In the genomic region with DNA sequence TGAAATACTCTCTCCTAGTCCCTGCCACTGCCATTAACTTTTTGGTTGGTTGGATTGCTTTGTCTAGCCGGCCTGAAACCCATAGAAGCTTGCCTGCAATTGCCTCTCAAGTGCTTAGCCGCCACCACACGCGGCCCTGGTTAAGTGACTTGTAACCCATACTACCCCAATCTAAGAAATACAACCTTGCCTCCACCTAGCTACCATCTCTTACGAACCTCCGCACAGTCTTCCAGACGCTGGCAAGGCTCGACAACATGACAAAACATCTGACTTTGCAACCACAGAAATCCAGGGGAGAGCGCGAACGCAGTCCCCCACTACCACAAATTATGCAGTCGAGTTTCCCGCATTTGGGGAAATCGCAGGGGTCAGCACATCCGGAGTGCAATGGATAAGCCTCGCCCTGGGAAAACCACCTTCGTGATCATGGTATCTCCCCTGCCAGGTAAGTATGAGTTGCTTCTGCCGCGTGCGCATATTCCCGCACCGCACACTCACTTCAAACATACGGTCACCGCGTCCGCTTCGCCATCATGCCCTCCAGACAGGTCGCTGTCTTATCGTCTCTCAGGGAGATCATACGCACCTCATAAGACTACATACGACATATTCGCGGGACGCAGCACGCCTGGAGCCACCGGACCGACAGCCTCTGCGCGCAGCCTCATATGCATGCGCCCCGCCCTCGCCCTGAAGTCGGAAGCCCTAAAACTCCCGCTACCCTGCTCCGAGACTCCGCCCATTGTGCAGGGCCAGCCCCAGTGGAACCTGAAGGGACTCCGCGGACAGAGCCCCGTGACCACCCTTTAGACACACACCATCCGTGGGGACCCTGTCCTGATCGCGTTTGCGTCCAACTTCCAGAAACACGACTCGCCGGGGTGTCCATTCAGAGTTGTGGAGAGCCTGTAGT, we compare ENCODE assay signal across 8 mouse cellular contexts. TPM values are rescaled to one million over a fixed set of nuclear protein-coding genes. Genes with fewer than 3 reads are reported as not detected.
A peak's percentile ranks its signal among the peaks of the same experiment; 100 is the strongest.
DNase-seq lines count a peak whose midpoint lies in the region; ATAC-seq lines count a peak whose summit lies in the region.
"Not testable (repeated sequence)": the region's sequence is repeated elsewhere in the genome, so short reads cannot be mapped to it uniquely, and the experiment has no call there.

No protein-coding gene starts in this region.

- not testable (repeated sequence) for H3K27me3 ChIP-seq in heart, embryonic 11.5 days (ENCODE audit: control insufficient read depth, insufficient read depth, low read length); hindbrain, embryonic 14.5 days (ENCODE audit: control insufficient read depth, insufficient read depth, low read length); kidney, embryonic 16.5 days (ENCODE audit: insufficient read depth, low read length); liver, embryonic 15.5 days; midbrain, embryonic 12.5 days; neural tube, embryonic 15.5 days (replicated peaks)

- DNase-seq in hindbrain, embryonic 14.5 days (ENCODE audit: low spot score), result not testable (repeated sequence)

- H3K27ac ChIP-seq in heart, embryonic 11.5 days (ENCODE audit: low read depth, low read length); hindbrain, embryonic 14.5 days; kidney, embryonic 16.5 days (ENCODE audit: low read length); liver, embryonic 15.5 days (replicated peaks); midbrain, embryonic 12.5 days (replicated peaks); neural tube, embryonic 15.5 days (replicated peaks): not testable (repeated sequence)

- not testable (repeated sequence) for H3K9ac ChIP-seq in heart, embryonic 11.5 days (ENCODE audit: low read depth, low read length); hindbrain, embryonic 14.5 days; kidney, embryonic 16.5 days (replicated peaks; ENCODE audit: low read length); liver, embryonic 15.5 days; midbrain, embryonic 12.5 days (replicated peaks); neural tube, embryonic 15.5 days (replicated peaks)

- H3K4me2 ChIP-seq in heart, embryonic 11.5 days; hindbrain, embryonic 14.5 days (replicated peaks); kidney, embryonic 16.5 days (replicated peaks; ENCODE audit: low read depth, low read length); liver, embryonic 15.5 days; midbrain, embryonic 12.5 days (replicated peaks); neural tube, embryonic 15.5 days: not testable (repeated sequence)

- not testable (repeated sequence) for H3K4me3 ChIP-seq in heart, embryonic 11.5 days (ENCODE audit: low read depth, low read length); hindbrain, embryonic 14.5 days (replicated peaks; ENCODE audit: low read length); kidney, embryonic 16.5 days (ENCODE audit: low read length); liver, embryonic 15.5 days (replicated peaks); midbrain, embryonic 12.5 days; neural tube, embryonic 15.5 days (replicated peaks)

- peak; percentile 80 for ATAC-seq in CD4-positive, CD25-positive, alpha-beta regulatory T cell, adult 4 months
- peak; percentile 96 for ATAC-seq in erythroblast, adult 5-6 weeks (replicated peaks; ENCODE audit: low FRiP score, poor library complexity, severe bottlenecking)
- ATAC-seq in heart, embryonic 11.5 days (replicated peaks; ENCODE audit: insufficient number of reproducible peaks, low FRiP score, low TSS enrichment), result peak; percentile 94
- peak; percentile 93 for ATAC-seq in hindbrain, embryonic 14.5 days (ENCODE audit: low FRiP score)
- peak; percentile 95 for ATAC-seq in kidney, embryonic 16.5 days (ENCODE audit: low FRiP score, low TSS enrichment)
- peak; percentile 80 for ATAC-seq in liver, embryonic 15.5 days (ENCODE audit: insufficient read depth)
- ATAC-seq in midbrain, embryonic 12.5 days (ENCODE audit: low FRiP score, low read depth), result peak; percentile 91
- peak; percentile 93 for ATAC-seq in neural tube, embryonic 15.5 days (ENCODE audit: low FRiP score)

- not testable (repeated sequence) for H3K9me3 ChIP-seq in heart, embryonic 11.5 days (replicated peaks; ENCODE audit: control insufficient read depth, low read length); hindbrain, embryonic 14.5 days (ENCODE audit: control insufficient read depth, low read length); kidney, embryonic 16.5 days (ENCODE audit: low read length); liver, embryonic 15.5 days (replicated peaks); midbrain, embryonic 12.5 days; neural tube, embryonic 15.5 days (replicated peaks)

- no CpG with 5 or more reads among the region's 56 CpGs for WGBS in heart, embryonic 11.5 days (ENCODE audit: insufficient replicate concordance)
- WGBS in hindbrain, embryonic 14.5 days, result no CpG with 5 or more reads among the region's 56 CpGs
- WGBS in kidney, embryonic 16.5 days, result no CpG with 5 or more reads among the region's 56 CpGs
- WGBS in liver, embryonic 15.5 days (ENCODE audit: insufficient replicate concordance), result no CpG with 5 or more reads among the region's 56 CpGs
- no CpG with 5 or more reads among the region's 56 CpGs for WGBS in midbrain, embryonic 12.5 days
- WGBS in neural tube, embryonic 15.5 days, result no CpG with 5 or more reads among the region's 56 CpGs

- H3K4me1 ChIP-seq in heart, embryonic 11.5 days (ENCODE audit: control insufficient read depth, insufficient read depth, low read length); hindbrain, embryonic 14.5 days (replicated peaks; ENCODE audit: control insufficient read depth, insufficient read depth, low read length); kidney, embryonic 16.5 days (ENCODE audit: insufficient read depth, low read length); liver, embryonic 15.5 days (replicated peaks); midbrain, embryonic 12.5 days; neural tube, embryonic 15.5 days: not testable (repeated sequence)

- H3K36me3 ChIP-seq in heart, embryonic 11.5 days (ENCODE audit: control insufficient read depth, insufficient read depth, low read length); hindbrain, embryonic 14.5 days (replicated peaks; ENCODE audit: control insufficient read depth, insufficient read depth); kidney, embryonic 16.5 days (ENCODE audit: insufficient read depth, low read length); liver, embryonic 15.5 days (replicated peaks); midbrain, embryonic 12.5 days; neural tube, embryonic 15.5 days: not testable (repeated sequence)

RNA-seq across cellular contexts. Expression of a gene that starts 23.4 kb away (rescaled TPM):
- 100 to 1,000 TPM; 115 to 149 TPM for polyA plus RNA-seq in CD4-positive, CD25-positive, alpha-beta regulatory T cell, adult 4 months (2017; shearing (Covaris generic))
- 13.6 and 16.1 TPM in 2 replicates for total RNA-seq in erythroblast, adult 5-6 weeks (2015; ENCODE audit: low replicate concordance)
- 34.8 and 40.4 TPM in 2 replicates for total RNA-seq in erythroblast, adult 5-6 weeks (2017; ENCODE audit: low replicate concordance)
- polyA plus RNA-seq in heart, embryonic 11.5 days (2014; fragmentation: Nextera tagmentation; extraction: Ambion mirVana), result 49.9 and 52.4 TPM in 2 replicates
- polyA plus RNA-seq in hindbrain, embryonic 14.5 days (2014; fragmentation: Nextera tagmentation; extraction: Ambion mirVana), result 64.4 and 78.5 TPM in 2 replicates
- polyA plus RNA-seq in kidney, embryonic 16.5 days (2015; fragmentation: Nextera tagmentation; extraction: Ambion mirVana), result 59.8 and 60.8 TPM in 2 replicates
- polyA plus RNA-seq in liver, embryonic 15.5 days (2015; fragmentation: Nextera tagmentation; extraction: Ambion mirVana), result 32.2 and 36.2 TPM in 2 replicates
- polyA plus RNA-seq in midbrain, embryonic 12.5 days (2016; fragmentation: Nextera tagmentation; extraction: Ambion mirVana), result 71.5 and 78.5 TPM in 2 replicates
- 76.4 and 86.5 TPM in 2 replicates for polyA plus RNA-seq in neural tube, embryonic 15.5 days (2015; fragmentation: Nextera tagmentation; extraction: Ambion mirVana)
